Mouse (Mus musculus) heart, embryonic 10.5 days (tissue): ENCODE measurements around the gene Whamm. TPM values are rescaled to one million over a fixed set of nuclear protein-coding genes. Genes with fewer than 3 reads are reported as not detected.

Source experiments
- DNase-seq: peaks from one replicate; pipeline ENCODE4 v3.0.0-alpha.2; 2017; ENCODE audit warnings: low spot score
- H3K27ac ChIP-seq: fragments of 300-500 bp; sonication (generic); 2 replicates; pipeline ENCODE4 v1.5.1; 2016; ENCODE audit warnings: mild to moderate bottlenecking
- H3K27me3 ChIP-seq: fragments of 300-500 bp; sonication (generic); 2 replicates; pipeline ENCODE4 v1.6.1; 2016; ENCODE audit warnings: mild to moderate bottlenecking; ENCODE audit not compliant: poor library complexity, insufficient read depth, severe bottlenecking
- H3K36me3 ChIP-seq: fragments of 300-500 bp; sonication (generic); 2 replicates; pipeline ENCODE4 v1.6.1; 2016; ENCODE audit warnings: mild to moderate bottlenecking, moderate library complexity
- H3K4me1 ChIP-seq: fragments of 300-500 bp; sonication (generic); 2 replicates; pipeline ENCODE4 v1.6.1; 2016; ENCODE audit warnings: mild to moderate bottlenecking
- H3K4me3 ChIP-seq: fragments of 300-500 bp; sonication (generic); 2 replicates; pipeline ENCODE4 v1.5.1; 2016; ENCODE audit warnings: mild to moderate bottlenecking, moderate library complexity
- H3K9me3 ChIP-seq: fragments of 300-500 bp; sonication (generic); 2 replicates; pipeline ENCODE4 v1.6.1; 2016; ENCODE audit warnings: mild to moderate bottlenecking, moderate library complexity
- WGBS: fragments of 180-500 bp; shearing (Covaris S2); methylation state at CpG from one replicate; pipeline ENCODE4 v1.1.7; 2016; 5-methylcytosine and 5-hydroxymethylcytosine counted together
- microRNA counts: library from miRNA; unstranded; fragments of <30 nt; microRNA quantifications from one replicate; lab custom pipeline; 2017
- polyA plus RNA-seq: library from polyadenylated mRNA; unstranded; fragments of >200 nt; fragmentation: Nextera tagmentation; extraction: Ambion mirVana; gene quantifications from 2 replicates; pipeline ENCODE4 v1.2.1, GENCODE M21; 2016

Gene Whamm
- polyA plus RNA-seq, 1 experiment from 2014 or later, result 3.9 TPM

DNA sequence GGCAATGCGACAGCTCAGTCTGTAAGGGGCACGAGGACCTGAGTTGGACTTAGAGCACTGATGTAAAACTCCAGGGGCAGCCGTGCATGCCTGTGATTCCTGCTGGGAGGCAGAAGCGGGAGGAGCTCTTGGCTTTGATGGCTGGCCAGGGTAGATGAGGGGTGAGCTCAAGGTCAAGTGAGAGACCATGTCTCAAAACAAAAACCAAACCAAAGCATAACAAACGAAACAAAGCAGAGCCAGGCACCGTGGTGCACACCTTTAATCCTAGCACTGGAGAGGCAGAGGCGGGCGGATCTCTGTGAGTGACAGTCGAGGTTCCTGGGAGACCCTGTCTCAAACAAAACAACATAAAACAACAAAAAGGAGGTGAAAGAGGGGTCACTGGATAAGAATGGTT, 44.0 kb downstream of the Whamm start:
- Histone ChIP-seq H3K36me3 (peaks cover 66% of the 10 kb centered on the region), H3K9me3 (no peaks in the 10 kb centered on the region), H3K4me1 (peaks cover 12% of the 10 kb centered on the region; the same call in 1 of the 2 replicates), H3K27ac (no peak overlapping the region), H3K4me3 (no peak overlapping the region), H3K27me3 (no peaks in the 10 kb centered on the region)
- 64% methylated on average over 9 of the region's 9 CpGs for WGBS
- DNase-seq, result no peak

DNA sequence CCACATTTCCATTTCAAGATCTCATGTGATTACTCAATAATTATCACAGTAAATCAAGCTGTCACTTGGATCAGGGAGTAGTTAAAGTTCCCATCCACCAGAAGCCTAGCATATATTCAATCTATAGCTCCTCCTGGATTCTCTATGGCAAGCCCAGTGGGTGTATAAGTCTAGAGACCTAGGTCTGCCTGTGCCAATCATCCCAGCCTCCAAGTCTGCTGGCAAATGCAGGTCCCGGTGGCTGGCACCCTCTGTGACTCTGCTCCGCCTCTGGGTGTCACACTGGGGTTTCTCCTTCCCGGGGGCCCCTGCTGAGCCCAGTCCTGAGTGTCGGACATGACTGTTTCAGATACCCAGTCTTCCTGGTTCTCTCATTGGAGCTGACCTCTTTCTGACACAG, 51.7 kb downstream of the Whamm start:
- Histone ChIP-seq H3K27me3 (no peaks in the 10 kb centered on the region), H3K36me3 (peaks cover 31% of the 10 kb centered on the region), H3K9me3 (no peaks in the 10 kb centered on the region), H3K4me1 (no peaks in the 10 kb centered on the region), H3K4me3 (no peak overlapping the region), H3K27ac (no peak overlapping the region)
- WGBS, result 79% methylated on average over 4 of the region's 4 CpGs
- DNase-seq, result no peak

DNA sequence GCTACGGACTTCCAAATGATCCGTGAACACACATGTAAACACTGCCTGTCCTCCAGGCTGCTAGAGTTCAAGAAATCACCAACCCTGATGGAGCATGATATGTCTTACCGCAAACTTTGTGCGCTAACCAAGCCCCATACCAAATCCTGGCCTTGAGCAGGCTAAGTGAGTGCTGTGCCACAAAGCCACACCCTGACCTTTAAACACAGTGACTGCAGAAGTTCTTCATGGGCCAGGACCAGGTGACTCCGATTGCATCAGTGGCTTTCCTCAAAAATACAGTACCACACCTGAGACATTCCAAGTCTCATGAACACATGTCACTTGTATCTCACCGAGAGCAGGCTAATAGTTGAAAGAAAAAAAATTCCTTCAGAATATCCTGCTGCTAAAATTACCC, 52.7 kb downstream of the Whamm start:
- peaks cover 25% of the 10 kb centered on the region for H3K36me3 ChIP-seq
- H3K4me1 ChIP-seq, result no peaks in the 10 kb centered on the region
- DNase-seq, result no peak
- H3K9me3 ChIP-seq, result no peaks in the 10 kb centered on the region
- H3K27ac ChIP-seq, result no peak overlapping the region
- WGBS, result 91% methylated on average over 6 of the region's 6 CpGs
- no peaks in the 10 kb centered on the region for H3K27me3 ChIP-seq
- H3K4me3 ChIP-seq, result no peak overlapping the region

- H3K36me3 ChIP-seq, result peaks cover 47% of the 10 kb centered on the region
- no peaks in the 10 kb centered on the region for H3K27me3 ChIP-seq
- no peaks in the 10 kb centered on the region for H3K4me1 ChIP-seq
- no peaks in the 10 kb centered on the region for H3K9me3 ChIP-seq
- no peak overlapping the region for H3K27ac ChIP-seq
- WGBS, result 80% methylated on average over 2 of the region's 2 CpGs
- H3K4me3 ChIP-seq, result no peak overlapping the region
- no peak for DNase-seq
Measured at GRCm38 (mm10) chr7:81626460-81626859, 55.4 kb downstream of the Whamm start.

GRCm38 (mm10) chr7:81631261-81631660, 60.2 kb downstream of the Whamm start:
- H3K36me3 ChIP-seq, result peaks cover 54% of the 10 kb centered on the region
- no peak overlapping the region for H3K27ac ChIP-seq
- 91% methylated on average over 8 of the region's 8 CpGs for WGBS
- no peaks in the 10 kb centered on the region for H3K9me3 ChIP-seq
- H3K4me1 ChIP-seq, result no peaks in the 10 kb centered on the region
- H3K27me3 ChIP-seq, result no peaks in the 10 kb centered on the region
- DNase-seq, result no peak
- H3K4me3 ChIP-seq, result no peak overlapping the region

- no peaks in the 10 kb centered on the region for H3K9me3 ChIP-seq
- H3K4me1 ChIP-seq, result no peaks in the 10 kb centered on the region
- H3K27ac ChIP-seq, result no peak overlapping the region
- H3K4me3 ChIP-seq, result no peak overlapping the region
- peaks cover 49% of the 10 kb centered on the region for H3K36me3 ChIP-seq
- H3K27me3 ChIP-seq, result no peaks in the 10 kb centered on the region
- 76% methylated on average over 6 of the region's 6 CpGs for WGBS
- DNase-seq, result no peak
Measured at GRCm38 (mm10) chr7:81632586-81632985, 61.5 kb downstream of the Whamm start.

DNA sequence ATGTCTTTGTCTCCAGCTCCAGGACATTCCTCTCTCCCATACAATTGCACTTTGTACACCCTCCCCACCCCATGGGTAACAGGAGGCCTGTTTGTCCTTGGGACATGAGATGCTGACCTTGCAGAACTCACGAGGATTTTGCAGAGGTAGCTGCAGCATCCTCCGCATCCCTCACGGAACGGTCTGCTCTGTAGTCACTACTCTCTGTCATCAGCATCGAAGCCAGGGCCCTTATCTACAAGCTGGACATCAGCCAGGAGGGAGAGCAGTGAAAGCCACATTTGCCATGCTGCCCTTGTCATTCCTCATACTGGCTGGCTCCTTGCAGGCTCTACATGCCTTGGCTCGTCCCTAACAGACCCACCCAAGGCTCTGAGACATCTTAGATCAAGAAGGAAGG, 70.0 kb downstream of the Whamm start:
- H3K9me3 ChIP-seq, result no peaks in the 10 kb centered on the region
- no peaks in the 10 kb centered on the region for H3K27me3 ChIP-seq
- WGBS, result 31% methylated on average over 6 of the region's 6 CpGs
- H3K4me3 ChIP-seq, result no peak overlapping the region
- DNase-seq, result no peak
- peaks cover 5% of the 10 kb centered on the region; the same call in 1 of the 2 replicates for H3K36me3 ChIP-seq
- peaks cover 38% of the 10 kb centered on the region for H3K4me1 ChIP-seq
- peak overlapping the region; percentile 39; the same call in 1 of the 2 replicates for H3K27ac ChIP-seq

- WGBS, result 61% methylated on average over 7 of the region's 7 CpGs
- H3K4me3 ChIP-seq, result no peak overlapping the region
- peak overlapping the region; percentile 70; the same call in 1 of the 2 replicates for H3K27ac ChIP-seq
- H3K36me3 ChIP-seq, result peaks cover 6% of the 10 kb centered on the region; the same call in 1 of the 2 replicates
- no peak for DNase-seq
- H3K9me3 ChIP-seq, result no peaks in the 10 kb centered on the region
- H3K4me1 ChIP-seq, result peaks cover 49% of the 10 kb centered on the region
- no peaks in the 10 kb centered on the region for H3K27me3 ChIP-seq
Measured at GRCm38 (mm10) chr7:81644551-81645235, 73.6 kb downstream of the Whamm start.

MicroRNAs within 50 kb of the gene (microRNA counts, 519-probe panel; counts per million panel counts)
- not detected for microRNA mmu-miR-1839-3p (lab: Ali Mortazavi, UCI)
- 1,887 counts per million, percentile 3 among the panel's probes with 10 or more counts for microRNA mmu-miR-1839-5p (lab: Ali Mortazavi, UCI)

Other genes starting within 250 kb of the Whamm start
- gene Rps17, start 226.0 kb upstream of the Whamm start, polyA plus RNA-seq, result 906 and 1,028 TPM in 2 replicates
- 1.8 and 3.1 TPM in 2 replicates for gene Cpeb1, start 115.8 kb upstream of the Whamm start, polyA plus RNA-seq
- gene Ap3b2, start 77.3 kb upstream of the Whamm start, polyA plus RNA-seq, result 12.9 and 16.8 TPM in 2 replicates
- not detected in 2 replicates for gene BC048679, start 73.0 kb upstream of the Whamm start, polyA plus RNA-seq
- gene Fsd2, start 4.3 kb upstream of the Whamm start, polyA plus RNA-seq, result 39.8 and 79.8 TPM in 2 replicates
- 119 and 154 TPM in 2 replicates for gene Homer2, start 136.3 kb downstream of the Whamm start, polyA plus RNA-seq
- gene Ramac, start 191.7 kb downstream of the Whamm start, polyA plus RNA-seq, result 78.3 and 102 TPM in 2 replicates
- 47.5 and 50.6 TPM in 2 replicates for gene 3110040N11Rik, start 218.2 kb downstream of the Whamm start, polyA plus RNA-seq